Mouse (Mus musculus) embryonic facial prominence, embryonic 11.5 days (tissue): ENCODE measurements around the gene AI597479. TPM values are rescaled to one million over a fixed set of nuclear protein-coding genes. Genes with fewer than 3 reads are reported as not detected.
A peak's percentile ranks its signal among the peaks of the same experiment; 100 is the strongest.

Experiments used
- ATAC-seq: fragments of 200-750 bp; cut with Nextera tagmentation; replicated peaks from 2 replicates; pipeline ENCODE4 v1.8.0; 2017; ENCODE audit warnings: low read depth; ENCODE audit not compliant: insufficient number of reproducible peaks, low FRiP score, low TSS enrichment
- DNase-seq: peaks from one replicate; pipeline ENCODE4 v3.0.0-alpha.2; 2015; ENCODE audit warnings: low spot score
- H3K27ac ChIP-seq: fragments of 300-500 bp; sonication (generic); replicated peaks from 2 replicates; pipeline ENCODE4 v1.5.1; 2014; ENCODE audit warnings: mild to moderate bottlenecking, low read depth, low read length, control low read depth
- H3K27me3 ChIP-seq: fragments of 300-500 bp; sonication (generic); 2 replicates; pipeline ENCODE4 v1.6.1; 2014; ENCODE audit warnings: mild to moderate bottlenecking, low read length, moderate library complexity, mixed read lengths; ENCODE audit not compliant: control insufficient read depth, insufficient read depth
- H3K36me3 ChIP-seq: fragments of 300-500 bp; sonication (generic); replicated peaks from 2 replicates; pipeline ENCODE4 v1.6.1; 2014; ENCODE audit warnings: low read depth, mild to moderate bottlenecking, low read length, moderate library complexity, mixed read lengths; ENCODE audit not compliant: control insufficient read depth, insufficient read depth
- H3K4me1 ChIP-seq: fragments of 300-500 bp; sonication (generic); 2 replicates; pipeline ENCODE4 v1.6.1; 2014; ENCODE audit warnings: low read length, mixed read lengths; ENCODE audit not compliant: control insufficient read depth, insufficient read depth
- H3K4me2 ChIP-seq: fragments of 300-500 bp; sonication (generic); 2 replicates; pipeline ENCODE4 v1.6.1; 2014; ENCODE audit warnings: low read depth, mild to moderate bottlenecking, control low read depth, low read length, moderate library complexity
- H3K4me3 ChIP-seq: fragments of 300-500 bp; sonication (generic); 2 replicates; pipeline ENCODE4 v1.5.1; 2014; ENCODE audit warnings: low read depth, low read length, control low read depth
- H3K9ac ChIP-seq: fragments of 300-500 bp; sonication (generic); replicated peaks from 2 replicates; pipeline ENCODE4 v1.6.1; 2014; ENCODE audit warnings: mild to moderate bottlenecking, control low read depth, low read length
- H3K9me3 ChIP-seq: fragments of 300-500 bp; sonication (generic); replicated peaks from 2 replicates; pipeline ENCODE4 v1.6.1; 2016; ENCODE audit warnings: mild to moderate bottlenecking, low read length, inconsistent platforms, mixed read lengths; ENCODE audit not compliant: control insufficient read depth
- WGBS: fragments of 180-500 bp; shearing (Covaris S2); extraction: QIAGEN DNeasy Blood & Tissue Kit; methylation state at CpG from one replicate; pipeline ENCODE4 v1.1.7; 2014; 5-methylcytosine and 5-hydroxymethylcytosine counted together
- polyA plus RNA-seq: library from polyadenylated mRNA; unstranded; fragments of >200 nt; fragmentation: Nextera tagmentation; extraction: Ambion mirVana; gene quantifications from 2 replicates; pipeline ENCODE4 v1.2.1, GENCODE M21; 2014

AI597479 gene
- polyA plus RNA-seq, 1 experiment from 2014 or later: 44.4 TPM

GRCm38 (mm10) chr1:43154491-43154890 lies 56.0 kb downstream of the AI597479 start:
- no peak overlapping the region for H3K9ac ChIP-seq
- 74% methylated on average over 2 of the region's 2 CpGs for WGBS
- H3K27ac ChIP-seq: no peak overlapping the region
- H3K36me3 ChIP-seq: no peaks in the 10 kb centered on the region
- no peak overlapping the region for H3K4me2 ChIP-seq
- DNase-seq (no peak), ATAC-seq (no peak)
- H3K4me3 ChIP-seq: no peak overlapping the region
- no peaks in the 10 kb centered on the region for H3K9me3 ChIP-seq
- H3K4me1 ChIP-seq: no peaks in the 10 kb centered on the region
- no peaks in the 10 kb centered on the region for H3K27me3 ChIP-seq

GRCm38 (mm10) chr1:43157907-43158306 lies 59.4 kb downstream of the AI597479 start:
- Histone ChIP-seq H3K4me1 (no peaks in the 10 kb centered on the region), H3K27ac (no peak overlapping the region), H3K27me3 (no peaks in the 10 kb centered on the region), H3K36me3 (no peaks in the 10 kb centered on the region), H3K4me3 (no peak overlapping the region), H3K9me3 (no peaks in the 10 kb centered on the region), H3K9ac (no peak overlapping the region), H3K4me2 (no peak overlapping the region)
- 67% methylated on average over 2 of the region's 2 CpGs for WGBS
- DNase-seq (no peak), ATAC-seq (no peak)

- H3K36me3 ChIP-seq: no peaks in the 10 kb centered on the region
- no peaks in the 10 kb centered on the region for H3K9me3 ChIP-seq
- DNase-seq (no peak), ATAC-seq (no peak)
- no peak overlapping the region for H3K9ac ChIP-seq
- H3K27ac ChIP-seq: no peak overlapping the region
- H3K27me3 ChIP-seq: no peaks in the 10 kb centered on the region
- no peaks in the 10 kb centered on the region for H3K4me1 ChIP-seq
- WGBS: 62% methylated on average over 4 of the region's 4 CpGs
- H3K4me3 ChIP-seq: no peak overlapping the region
- no peak overlapping the region for H3K4me2 ChIP-seq
Observed at GRCm38 (mm10) chr1:43159429-43159828, 60.9 kb downstream of the AI597479 start.

- no peak overlapping the region for H3K4me2 ChIP-seq
- no peaks in the 10 kb centered on the region for H3K4me1 ChIP-seq
- DNase-seq: no peak
- 91% methylated on average over 3 of the region's 3 CpGs for WGBS
- H3K36me3 ChIP-seq: no peaks in the 10 kb centered on the region
- no peak overlapping the region for H3K4me3 ChIP-seq
- no peak for ATAC-seq
- H3K27ac ChIP-seq: no peak overlapping the region
- H3K27me3 ChIP-seq: no peaks in the 10 kb centered on the region
- H3K9ac ChIP-seq: no peak overlapping the region
- no peaks in the 10 kb centered on the region for H3K9me3 ChIP-seq
Observed at GRCm38 (mm10) chr1:43162394-43162793, 63.9 kb downstream of the AI597479 start.

- no peaks in the 10 kb centered on the region for H3K4me1 ChIP-seq
- H3K27ac ChIP-seq: no peak overlapping the region
- H3K4me3 ChIP-seq: peak overlapping the region; percentile 44
- DNase-seq: peak; percentile 26
- no peaks in the 10 kb centered on the region for H3K9me3 ChIP-seq
- WGBS: 4% methylated on average over 6 of the region's 6 CpGs
- peak overlapping the region; percentile 65 for H3K4me2 ChIP-seq
- H3K9ac ChIP-seq: peak overlapping the region; percentile 68
- no peaks in the 10 kb centered on the region for H3K27me3 ChIP-seq
- 0 out of 2 replicates have a peak, but pooled peaks have one; percentile 8 for ATAC-seq
- H3K36me3 ChIP-seq: no peaks in the 10 kb centered on the region
Observed at GRCm38 (mm10) chr1:43163084-43163466, 64.6 kb downstream of the AI597479 start.

- peak overlapping the region; percentile 68 for H3K9ac ChIP-seq
- H3K4me1 ChIP-seq: no peaks in the 10 kb centered on the region
- H3K36me3 ChIP-seq: no peaks in the 10 kb centered on the region
- peak overlapping the region; percentile 44 for H3K4me3 ChIP-seq
- H3K9me3 ChIP-seq: no peaks in the 10 kb centered on the region
- no peaks in the 10 kb centered on the region for H3K27me3 ChIP-seq
- peak overlapping the region; percentile 65 for H3K4me2 ChIP-seq
- ATAC-seq (peak; percentile 88), DNase-seq (peak; percentile 84)
- H3K27ac ChIP-seq: no peak overlapping the region
- 5% methylated on average over 61 of the region's 61 CpGs for WGBS
Observed at GRCm38 (mm10) chr1:43163467-43164418, 65.2 kb downstream of the AI597479 start.

GRCm38 (mm10) chr1:43164582-43164981 lies 66.1 kb downstream of the AI597479 start:
- H3K9me3 ChIP-seq: no peaks in the 10 kb centered on the region
- H3K4me2 ChIP-seq: no peak overlapping the region
- H3K9ac ChIP-seq: no peak overlapping the region
- no peaks in the 10 kb centered on the region for H3K27me3 ChIP-seq
- no peak for DNase-seq
- no peaks in the 10 kb centered on the region for H3K36me3 ChIP-seq
- H3K27ac ChIP-seq: no peak overlapping the region
- 95% methylated on average over 5 of the region's 5 CpGs for WGBS
- ATAC-seq: no peak
- no peak overlapping the region for H3K4me3 ChIP-seq
- no peaks in the 10 kb centered on the region for H3K4me1 ChIP-seq
